Mouse (Mus musculus) neural tube, embryonic 14.5 days (tissue): Measurements from ENCODE around the gene Arpc2. TPM values are rescaled to one million over a fixed set of nuclear protein-coding genes. Genes with fewer than 3 reads are reported as not detected.

ENCODE experiments used
- ATAC-seq: fragments of 200-750 bp; cut with Nextera tagmentation; 2 replicates; pipeline ENCODE4 v1.8.0; 2017; ENCODE audit warnings: low read depth, mild to moderate bottlenecking, moderate TSS enrichment, moderate library complexity
- H3K27ac ChIP-seq: fragments of 300-500 bp; sonication (generic); 2 replicates; pipeline ENCODE4 v1.5.1; 2014; ENCODE audit warnings: low read depth, mild to moderate bottlenecking, control low read depth, low read length, moderate library complexity, mixed read lengths
- H3K27me3 ChIP-seq: fragments of 300-500 bp; sonication (generic); 2 replicates; pipeline ENCODE4 v1.6.1; 2014; ENCODE audit warnings: low read length; ENCODE audit not compliant: control insufficient read depth, insufficient read depth
- H3K36me3 ChIP-seq: fragments of 300-500 bp; sonication (generic); 2 replicates; pipeline ENCODE4 v1.6.1; 2014; ENCODE audit warnings: low read length, mixed read lengths; ENCODE audit not compliant: control insufficient read depth, insufficient read depth
- H3K4me1 ChIP-seq: fragments of 300-500 bp; sonication (generic); 2 replicates; pipeline ENCODE4 v1.6.1; 2014; ENCODE audit warnings: low read length; ENCODE audit not compliant: control insufficient read depth, insufficient read depth
- H3K4me2 ChIP-seq: fragments of 300-500 bp; sonication (generic); 2 replicates; pipeline ENCODE4 v1.6.1; 2014; ENCODE audit warnings: mild to moderate bottlenecking, low read depth, low read length, control low read depth
- H3K4me3 ChIP-seq: fragments of 300-500 bp; sonication (generic); 2 replicates; pipeline ENCODE4 v1.5.1; 2014; ENCODE audit warnings: low read depth, low read length, control low read depth, mixed read lengths
- H3K9ac ChIP-seq: fragments of 300-500 bp; sonication (generic); replicated peaks from 2 replicates; pipeline ENCODE4 v1.6.1; 2014; ENCODE audit warnings: low read depth, mild to moderate bottlenecking, control low read depth, low read length, mixed read lengths
- H3K9me3 ChIP-seq: fragments of 300-500 bp; sonication (generic); 2 replicates; pipeline ENCODE4 v1.6.1; 2016; ENCODE audit warnings: low read length; ENCODE audit not compliant: control insufficient read depth
- WGBS: fragments of 180-500 bp; shearing (Covaris S2); extraction: QIAGEN DNeasy Blood & Tissue Kit; methylation state at CpG from one replicate; pipeline ENCODE4 v1.1.7; 2014; 5-methylcytosine and 5-hydroxymethylcytosine counted together
- polyA plus RNA-seq: library from polyadenylated mRNA; unstranded; fragments of >200 nt; fragmentation: Nextera tagmentation; extraction: Ambion mirVana; gene quantifications from 2 replicates; pipeline ENCODE4 v1.2.1, GENCODE M21; 2014

Arpc2 gene
- polyA plus RNA-seq, 1 experiment from 2014 or later = 294 TPM

DNA sequence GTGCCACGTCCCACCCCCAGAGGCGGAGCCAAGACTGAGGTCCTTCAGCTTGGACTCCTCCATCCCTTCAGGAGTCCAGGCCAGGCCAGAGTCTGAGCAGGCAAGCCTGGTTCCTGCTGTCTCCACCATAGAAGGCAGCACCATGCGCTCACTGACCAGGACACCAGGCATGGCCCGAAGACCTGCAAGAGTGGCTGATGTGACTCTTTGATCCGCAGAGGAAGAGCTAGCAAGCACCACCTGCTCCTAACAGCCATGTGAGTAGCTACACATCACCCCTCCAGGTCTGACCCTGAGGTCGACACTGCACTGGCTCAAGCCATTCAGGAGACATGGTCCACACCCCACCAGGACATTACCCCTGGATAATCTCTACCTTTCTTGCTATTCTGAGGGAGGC is 41.2 kb downstream of the Arpc2 start:
- Histone ChIP-seq H3K4me2 (no peak overlapping the region), H3K9ac (no peak overlapping the region), H3K4me3 (no peak overlapping the region), H3K36me3 (peaks cover 28% of the 10 kb centered on the region), H3K4me1 (no peaks in the 10 kb centered on the region), H3K9me3 (no peaks in the 10 kb centered on the region), H3K27ac (no peak overlapping the region), H3K27me3 (no peaks in the 10 kb centered on the region)
- 69% methylated on average over 6 of the region's 6 CpGs for WGBS
- ATAC-seq = no peak

DNA sequence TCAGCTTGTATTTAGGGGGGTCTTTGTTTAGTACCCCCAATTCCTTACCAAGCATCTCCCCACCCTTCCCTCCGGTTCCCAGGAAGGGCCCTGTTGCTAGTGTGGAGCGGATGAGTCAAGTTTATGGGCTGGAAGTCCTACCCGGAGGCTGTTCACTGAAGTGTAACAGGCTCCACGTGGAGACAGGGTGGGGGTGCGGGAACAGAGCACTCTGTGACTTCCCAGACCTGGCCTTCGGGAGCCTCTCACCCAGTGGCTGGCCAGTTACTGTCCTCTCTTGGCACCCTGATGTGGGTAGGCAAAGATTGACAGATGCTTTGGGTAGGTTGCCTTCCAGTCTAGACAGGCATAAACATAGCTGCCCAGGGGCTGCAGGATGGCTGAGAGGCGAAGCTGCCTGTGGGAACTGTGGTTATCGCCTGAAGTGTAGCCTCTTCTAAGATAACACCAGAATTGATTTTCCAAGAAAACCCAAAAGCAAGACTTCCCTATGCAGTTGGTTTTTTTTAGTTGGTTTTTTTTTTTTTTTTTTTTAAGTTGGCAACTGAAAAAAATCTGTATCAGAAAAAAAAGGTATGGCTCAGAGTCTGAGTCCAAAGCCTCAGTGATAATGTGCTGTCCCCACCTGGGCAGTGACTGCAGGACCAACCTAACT is 42.1 kb downstream of the Arpc2 start:
- H3K9me3 ChIP-seq = no peaks in the 10 kb centered on the region
- no peak overlapping the region for H3K27ac ChIP-seq
- no peaks in the 10 kb centered on the region for H3K4me1 ChIP-seq
- ATAC-seq = no peak
- H3K9ac ChIP-seq = no peak overlapping the region
- no peak overlapping the region for H3K4me2 ChIP-seq
- H3K36me3 ChIP-seq = peaks cover 32% of the 10 kb centered on the region
- H3K27me3 ChIP-seq = no peaks in the 10 kb centered on the region
- H3K4me3 ChIP-seq = no peak overlapping the region
- WGBS = 56% methylated on average over 8 of the region's 8 CpGs

GRCm38 (mm10) chr1:74278538-74278937 is 42.7 kb downstream of the Arpc2 start, which contains the start of gene Gpbar1:
Gene Gpbar1, plus strand, starts transcription at chr1:74278550.
- 93% methylated on average over 10 of the region's 10 CpGs for WGBS
- Histone ChIP-seq H3K27ac (no peak within 1 kb of the TSS), H3K27me3 (no peaks in the 10 kb centered on the region), H3K4me3 (no peak within 1 kb of the TSS), H3K9me3 (no peaks in the 10 kb centered on the region), H3K9ac (no peak within 1 kb of the TSS), H3K4me1 (peaks cover under 1% of the 10 kb centered on the region; the same call in 1 of the 2 replicates), H3K36me3 (peaks cover 32% of the 10 kb centered on the region), H3K4me2 (no peak within 1 kb of the TSS)
- no peak for ATAC-seq

GRCm38 (mm10) chr1:74278988-74279387 is 43.1 kb downstream of the Arpc2 start:
- Histone ChIP-seq H3K9me3 (no peaks in the 10 kb centered on the region), H3K4me3 (no peak overlapping the region), H3K36me3 (peaks cover 32% of the 10 kb centered on the region), H3K27me3 (no peaks in the 10 kb centered on the region), H3K4me1 (peaks cover 4% of the 10 kb centered on the region; the same call in 1 of the 2 replicates), H3K4me2 (no peak overlapping the region), H3K9ac (no peak overlapping the region), H3K27ac (no peak overlapping the region)
- no peak for ATAC-seq
- WGBS = 89% methylated on average over 11 of the region's 11 CpGs

- H3K9me3 ChIP-seq = no peaks in the 10 kb centered on the region
- peaks cover 32% of the 10 kb centered on the region for H3K36me3 ChIP-seq
- H3K4me2 ChIP-seq = no peak overlapping the region
- no peaks in the 10 kb centered on the region for H3K27me3 ChIP-seq
- H3K9ac ChIP-seq = no peak overlapping the region
- H3K27ac ChIP-seq = no peak overlapping the region
- H3K4me3 ChIP-seq = no peak overlapping the region
- WGBS = 95% methylated on average over 14 of the region's 14 CpGs
- ATAC-seq = no peak
- peaks cover 8% of the 10 kb centered on the region for H3K4me1 ChIP-seq
These were observed 44.9 kb downstream of the Arpc2 start for GRCm38 (mm10) chr1:74280591-74281325.

GRCm38 (mm10) chr1:74281372-74281771 is 45.5 kb downstream of the Arpc2 start:
- H3K9ac ChIP-seq = no peak overlapping the region
- H3K4me2 ChIP-seq = no peak overlapping the region
- H3K27me3 ChIP-seq = no peaks in the 10 kb centered on the region
- peaks cover 32% of the 10 kb centered on the region for H3K36me3 ChIP-seq
- no peaks in the 10 kb centered on the region for H3K9me3 ChIP-seq
- H3K4me1 ChIP-seq = peaks cover 10% of the 10 kb centered on the region
- ATAC-seq = no peak
- no peak overlapping the region for H3K4me3 ChIP-seq
- H3K27ac ChIP-seq = no peak overlapping the region
- 100% methylated on average over 2 of the region's 2 CpGs for WGBS

GRCm38 (mm10) chr1:74281886-74282285 is 46.0 kb downstream of the Arpc2 start:
- H3K27ac ChIP-seq = no peak overlapping the region
- no peak overlapping the region for H3K4me3 ChIP-seq
- H3K9me3 ChIP-seq = no peaks in the 10 kb centered on the region
- ATAC-seq = no peak
- no peak overlapping the region for H3K9ac ChIP-seq
- H3K4me2 ChIP-seq = no peak overlapping the region
- peaks cover 10% of the 10 kb centered on the region for H3K4me1 ChIP-seq
- H3K27me3 ChIP-seq = no peaks in the 10 kb centered on the region
- WGBS = 96% methylated on average over 8 of the region's 8 CpGs
- peaks cover 32% of the 10 kb centered on the region for H3K36me3 ChIP-seq

GRCm38 (mm10) chr1:74282896-74283625 is 47.2 kb downstream of the Arpc2 start:
- ATAC-seq = no peak
- Histone ChIP-seq H3K4me1 (peaks cover 10% of the 10 kb centered on the region), H3K9me3 (no peaks in the 10 kb centered on the region), H3K9ac (no peak overlapping the region), H3K27me3 (no peaks in the 10 kb centered on the region), H3K27ac (no peak overlapping the region), H3K4me2 (peak overlapping the region; percentile 84; the same call in 1 of the 2 replicates), H3K36me3 (peaks cover 32% of the 10 kb centered on the region), H3K4me3 (peak overlapping the region; percentile 70; the same call in 1 of the 2 replicates)
- 87% methylated on average over 10 of the region's 10 CpGs for WGBS
